Mouse (Mus musculus): Measurements from ENCODE around the gene Panx3.

Gene Panx3

DNA sequence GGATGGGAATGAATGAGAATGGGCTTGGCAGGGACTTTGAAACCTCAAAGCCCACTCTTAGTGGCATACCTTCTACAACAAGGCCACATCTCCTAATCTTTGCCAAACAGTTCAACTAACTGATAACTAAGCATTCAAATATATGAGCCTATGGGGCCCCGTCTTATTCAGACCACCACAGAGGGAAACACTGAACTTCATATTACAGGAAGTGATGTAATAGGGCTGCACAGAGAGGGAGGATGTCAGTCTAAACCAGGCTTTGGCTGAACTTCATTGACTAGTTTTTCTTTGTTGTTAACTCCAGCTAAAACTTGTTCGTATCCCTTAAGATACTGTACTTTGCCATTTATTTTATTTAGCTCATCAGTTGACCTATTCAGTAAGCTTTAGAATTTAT lies 39.1 kb downstream of the Panx3 start:
- no peak for DNase-seq

DNA sequence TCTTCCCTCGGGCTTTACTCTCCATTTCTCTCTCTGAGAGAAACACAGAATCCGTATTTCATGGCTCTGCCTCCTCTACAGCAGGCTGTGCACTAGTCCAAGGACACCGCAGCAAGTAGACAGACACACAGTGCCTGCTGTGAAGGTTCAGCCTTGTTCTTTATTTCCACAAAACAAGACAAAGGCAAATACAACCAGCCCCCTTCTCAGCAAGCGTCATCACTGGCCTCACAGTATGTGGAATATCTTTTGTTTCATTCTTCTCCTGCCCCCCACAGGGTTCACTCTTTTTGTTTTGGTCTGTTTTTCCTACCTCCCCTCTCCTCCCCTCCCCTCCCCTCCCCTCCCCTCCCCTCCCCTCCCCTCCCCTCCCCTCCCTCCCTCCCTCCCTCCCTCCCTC lies 40.5 kb downstream of the Panx3 start:
- no peak for DNase-seq

DNA sequence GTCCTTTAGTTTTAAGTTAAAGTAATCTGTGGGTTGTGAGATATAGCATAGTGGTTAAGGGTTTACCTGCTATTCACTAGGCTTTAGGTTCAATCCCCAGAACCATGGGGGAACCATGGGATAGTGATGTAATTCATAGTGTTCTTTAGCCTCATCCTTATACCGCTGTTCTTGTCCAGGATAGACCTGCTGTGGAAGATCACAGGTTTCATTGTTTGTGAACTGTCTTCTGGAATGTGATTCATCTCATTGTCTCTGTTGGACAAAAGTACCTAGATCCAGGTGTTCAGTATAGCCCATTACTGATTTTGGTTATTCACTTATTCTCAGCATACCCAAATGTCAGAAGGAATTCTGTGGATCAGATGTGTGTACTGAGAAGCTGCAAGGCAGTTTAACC lies 41.8 kb downstream of the Panx3 start:
- no peak for DNase-seq

DNA sequence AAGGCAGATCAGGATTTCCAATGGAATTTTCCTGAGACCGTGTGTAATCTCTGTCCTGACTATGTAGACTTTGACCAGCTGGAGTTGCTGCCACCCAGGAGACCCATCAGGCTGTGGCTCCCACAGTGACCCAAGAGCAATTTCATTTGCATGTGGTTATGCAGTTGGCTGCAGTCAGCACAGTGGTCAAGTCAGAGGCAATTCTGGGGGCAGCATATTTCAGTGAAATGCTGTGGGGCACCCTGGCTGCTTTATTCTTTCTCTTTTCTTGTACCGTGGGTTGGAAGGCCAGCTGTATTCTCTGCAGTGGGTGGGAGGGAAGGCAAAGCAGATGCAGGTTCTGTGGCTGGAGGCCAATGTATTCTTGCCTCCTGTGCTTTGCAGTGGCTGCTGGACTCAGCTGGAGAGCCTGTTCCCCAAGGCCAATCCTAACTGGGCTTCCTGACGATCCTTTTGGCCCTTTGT lies 42.9 kb downstream of the Panx3 start:
- DNase-seq, result peak; percentile 16

DNA sequence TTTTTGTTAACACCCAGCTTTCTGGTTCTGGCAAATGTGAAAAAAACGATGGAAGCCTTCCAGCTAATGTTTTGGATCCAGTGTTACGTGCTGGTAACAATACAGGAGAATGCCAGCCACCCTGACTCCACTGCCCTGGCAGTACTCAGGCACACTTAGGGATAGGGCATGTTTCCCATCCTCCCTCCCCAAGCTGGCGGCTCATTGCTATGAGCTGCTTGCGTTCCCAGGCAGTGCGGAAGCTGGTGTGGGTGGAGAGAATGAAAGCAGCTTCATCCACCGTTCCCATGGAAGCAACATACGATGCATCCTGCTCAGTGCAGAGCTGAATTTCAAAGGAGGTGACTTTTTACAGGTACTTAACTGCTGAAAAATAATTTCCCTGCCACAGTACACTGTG lies 43.4 kb downstream of the Panx3 start:
- peak; percentile 67 for DNase-seq

DNA sequence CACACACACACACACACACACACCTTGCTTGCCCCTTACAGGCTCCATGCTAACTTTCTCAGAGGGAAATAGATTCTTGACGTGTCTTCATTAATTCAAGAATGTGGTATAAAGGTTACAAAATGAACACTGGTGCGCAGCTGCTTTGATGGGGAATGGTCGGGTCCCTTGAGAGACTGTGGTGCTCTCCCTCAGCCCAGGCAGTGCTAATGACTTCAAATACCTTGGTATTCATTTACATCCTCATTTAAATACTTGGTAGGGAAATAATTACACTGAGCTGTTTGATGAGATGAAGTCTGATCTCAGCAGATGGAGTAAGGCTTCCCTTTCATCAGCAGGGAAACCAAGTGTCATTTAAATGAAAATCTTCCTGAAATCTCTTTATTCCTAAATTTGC lies 43.9 kb downstream of the Panx3 start:
- DNase-seq, result no peak

DNA sequence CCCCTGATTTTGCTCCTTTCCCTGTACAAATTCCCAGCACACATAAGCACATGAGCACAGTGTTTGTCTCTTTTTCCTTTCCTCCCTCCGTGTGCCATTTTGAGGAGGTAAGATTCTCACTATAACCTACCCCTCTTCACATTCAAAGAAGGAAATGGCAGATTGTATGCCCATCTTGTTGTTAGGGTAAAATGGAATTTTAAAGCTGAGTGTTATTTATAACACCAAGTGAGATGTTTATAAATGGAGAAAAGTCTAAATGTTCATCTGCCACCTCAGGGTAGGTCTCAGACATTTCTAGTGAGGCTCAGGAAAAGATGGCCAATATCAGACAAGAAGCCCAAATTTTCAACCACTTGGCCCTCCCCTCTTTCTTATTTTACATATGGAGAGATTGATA lies 44.5 kb downstream of the Panx3 start:
- DNase-seq, result no peak

DNA sequence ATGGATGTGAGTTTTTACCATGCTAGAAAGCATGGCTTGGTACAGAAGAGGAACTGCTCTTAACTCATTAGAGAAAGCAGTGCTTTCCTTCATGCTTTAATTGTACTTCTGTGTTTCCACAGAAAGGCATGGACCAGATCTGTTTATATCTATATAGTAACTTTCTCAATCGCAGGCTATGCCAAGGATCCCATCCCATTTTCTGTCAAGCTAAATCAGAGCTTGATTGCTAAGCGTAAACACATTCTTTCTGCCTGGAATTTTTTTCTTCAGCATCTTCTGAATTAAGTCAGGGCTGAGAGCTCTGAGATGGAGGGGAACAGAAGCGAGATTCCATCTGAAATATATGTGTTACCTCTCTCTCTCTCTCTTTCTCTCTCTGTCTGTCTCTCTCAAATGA lies 45.1 kb downstream of the Panx3 start:
- DNase-seq, result no peak

DNA sequence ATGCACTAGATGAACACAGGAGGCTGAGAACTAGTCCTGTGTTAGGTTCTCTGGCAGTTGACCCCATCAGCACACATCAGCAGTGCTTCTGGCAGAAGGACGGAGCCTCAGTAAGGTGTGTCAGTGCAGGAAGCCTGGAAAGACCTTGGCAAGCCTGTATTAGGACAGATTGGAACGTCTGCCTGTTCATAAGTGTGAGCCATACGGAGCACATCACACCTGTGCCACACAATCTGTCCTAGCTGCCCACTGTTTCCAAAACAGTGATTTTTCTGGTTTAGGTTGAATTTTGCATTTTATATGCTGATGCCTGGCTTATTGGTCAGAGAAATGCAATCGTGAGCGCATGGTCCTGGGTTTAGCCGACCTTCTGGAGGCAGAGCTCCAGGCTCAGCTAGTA lies 47.7 kb downstream of the Panx3 start:
- DNase-seq, result peak; percentile 84

DNA sequence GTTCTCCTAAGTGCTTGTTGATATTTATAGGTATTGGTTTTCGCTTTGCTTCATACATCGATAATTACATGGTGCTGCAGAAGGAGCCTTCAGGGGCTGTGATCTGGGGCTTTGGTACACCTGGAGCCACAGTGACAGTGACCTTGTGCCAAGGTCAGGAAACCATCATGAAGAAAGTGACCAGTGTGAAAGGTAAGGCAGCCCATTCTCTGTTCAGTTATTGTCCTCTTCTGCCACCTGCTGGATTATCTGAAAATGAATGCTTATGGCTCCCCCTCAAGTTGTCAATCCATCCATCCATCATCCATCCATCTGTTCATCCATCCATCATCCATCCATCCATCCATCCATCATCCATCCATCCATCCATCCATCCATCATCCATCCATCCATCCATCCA lies 52.3 kb downstream of the Panx3 start:
- peak; percentile 39 for DNase-seq

DNA sequence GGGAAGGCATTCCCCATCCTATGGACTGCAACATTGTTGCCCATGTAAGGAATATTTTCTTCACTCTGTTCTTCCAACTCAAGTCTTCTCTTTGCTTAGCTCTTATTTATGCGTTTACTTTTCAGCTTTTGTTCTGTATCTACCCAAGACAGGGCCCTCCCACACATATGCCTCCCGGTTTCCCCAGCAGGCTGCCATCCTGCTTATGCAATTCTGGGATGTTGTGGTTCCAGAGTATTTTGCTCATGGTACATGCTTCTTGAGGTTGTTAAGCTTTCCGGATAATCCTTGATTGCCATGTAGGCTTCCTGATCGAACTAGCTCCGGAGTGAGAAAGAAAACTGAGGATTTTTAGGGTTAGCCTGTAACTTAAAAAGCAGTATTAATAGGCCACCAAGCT lies 53.8 kb downstream of the Panx3 start:
- DNase-seq, result peak; percentile 25

DNA sequence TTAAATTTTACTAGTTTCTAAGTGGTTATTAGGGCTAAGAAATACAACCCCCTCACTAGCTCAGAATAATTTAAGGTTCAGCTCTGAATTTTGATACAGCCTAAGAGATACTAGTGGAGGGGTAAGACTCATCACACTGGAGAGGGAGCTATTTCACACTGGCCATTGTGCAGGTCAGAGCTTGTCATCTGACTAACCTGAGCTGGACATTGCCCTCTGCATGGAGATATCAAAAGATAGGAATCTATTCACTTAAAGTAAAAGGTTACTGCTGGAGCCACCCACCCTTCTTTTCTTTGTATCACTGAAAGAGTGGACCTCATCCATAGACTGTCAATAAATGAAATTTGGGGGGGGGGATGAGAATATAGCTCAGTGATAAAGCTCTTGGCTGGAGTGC lies 54.7 kb downstream of the Panx3 start:
- DNase-seq, result no peak

DNA sequence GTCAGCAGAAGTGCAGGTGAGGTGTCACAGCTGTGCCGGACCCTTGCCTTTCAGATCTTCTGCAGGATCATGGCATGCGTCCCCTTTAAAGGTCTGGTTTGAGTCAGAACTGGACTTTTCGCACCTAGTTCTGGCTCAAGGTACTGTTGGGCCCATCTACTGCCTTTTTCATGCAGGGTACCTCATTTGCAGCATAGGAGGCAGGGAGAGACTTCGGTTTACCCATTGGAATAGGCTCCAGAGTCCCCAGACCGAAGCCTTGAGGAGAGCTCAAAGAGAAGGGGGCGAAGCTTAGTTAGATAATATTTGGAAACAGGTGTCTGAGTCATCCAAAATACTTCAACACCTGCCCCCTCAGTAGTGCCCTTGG lies 55.1 kb downstream of the Panx3 start:
- DNase-seq, result no peak

DNA sequence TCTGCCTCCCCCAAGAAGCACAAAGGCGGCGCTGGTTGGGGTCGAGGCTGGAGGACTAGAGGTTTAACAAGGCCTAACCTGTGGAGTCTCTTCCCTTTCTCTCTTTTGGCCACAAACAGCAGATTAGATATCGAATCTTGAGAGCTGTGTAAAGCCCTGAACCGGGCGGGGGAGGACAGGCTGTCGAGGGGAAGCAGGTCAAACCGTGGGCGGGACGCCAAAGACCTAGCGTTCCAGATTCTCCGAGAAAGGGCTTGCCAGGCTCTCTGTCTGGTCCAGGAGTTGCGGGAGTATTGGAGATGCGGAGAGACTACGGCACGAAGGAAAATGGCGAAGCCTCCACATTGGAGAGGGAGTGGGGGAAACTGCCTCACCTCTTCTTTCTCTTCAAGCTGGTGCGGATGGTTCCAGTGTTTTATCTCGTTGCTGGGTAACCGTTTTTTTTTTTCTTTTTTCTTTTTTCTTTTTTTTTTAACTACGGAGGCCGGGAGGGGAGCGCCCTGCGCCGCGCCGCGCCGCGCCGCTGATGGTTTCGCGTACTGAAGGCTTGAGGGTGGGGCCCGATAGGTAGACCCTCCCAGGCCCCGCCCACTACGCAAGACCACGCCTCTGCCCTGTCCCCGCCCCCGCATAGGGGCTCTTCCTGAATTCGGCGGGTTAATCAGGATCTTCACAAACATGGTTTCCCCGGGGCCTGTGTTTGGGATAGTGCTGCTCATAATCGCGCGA lies 55.7 kb downstream of the Panx3 start, which contains the start of gene Spa17:
TSS of gene Spa17 (minus strand) at position 541 of the 729 bp plus-strand sequence.
- DNase-seq, result peak; percentile 90

Data from cerebellum, adult 9-11 months (tissue).